Mouse (Mus musculus): ENCODE data around the gene Grip1. TPM values are rescaled to one million over a fixed set of nuclear protein-coding genes. Genes with fewer than 3 reads are reported as not detected.

The Grip1 gene
- under 1 TPM; 0.43 to 0.75 (median 0.61) TPM for total RNA-seq (2022)

GRCm38 (mm10) chr10:119453431-119454105 lies at the start of gene Grip1:
Gene Grip1, plus strand, starts transcription at chr10:119453830.
- DNase-seq (ENCODE audit: low spot score): no peak

GRCm38 (mm10) chr10:119405103-119405502 lies 48.5 kb upstream of the Grip1 start:
- no peak for DNase-seq (ENCODE audit: low spot score)

- DNase-seq (ENCODE audit: low spot score): no peak
Observed at GRCm38 (mm10) chr10:119405612-119406011, 48.0 kb upstream of the Grip1 start.

- no peak for DNase-seq (ENCODE audit: low spot score)
Observed at GRCm38 (mm10) chr10:119408327-119408726, 45.3 kb upstream of the Grip1 start.

- DNase-seq (ENCODE audit: low spot score): no peak
Observed at GRCm38 (mm10) chr10:119413238-119413637, 40.4 kb upstream of the Grip1 start.

- no peak for DNase-seq (ENCODE audit: low spot score)
Observed at GRCm38 (mm10) chr10:119415106-119415505, 38.5 kb upstream of the Grip1 start.

DNA sequence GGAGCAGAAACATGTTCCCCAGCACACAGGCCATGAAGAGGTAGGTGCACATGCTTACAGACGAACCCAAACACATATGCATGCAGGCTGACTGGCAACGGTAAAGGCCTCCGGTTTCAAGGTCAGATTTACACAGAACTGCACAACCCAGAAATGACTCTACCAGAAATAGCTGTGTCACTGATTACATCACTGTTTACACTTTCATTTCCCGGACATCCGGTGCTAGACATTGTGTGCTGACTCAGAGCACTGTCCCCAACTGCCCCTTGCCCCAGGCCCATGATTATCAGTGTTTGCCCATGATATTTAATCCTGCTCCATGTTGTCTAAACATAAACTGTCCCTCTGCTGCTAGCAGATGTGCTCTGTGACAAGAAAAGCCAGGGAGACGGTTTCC lies 32.2 kb upstream of the Grip1 start:
- no peak for DNase-seq (ENCODE audit: low spot score)

DNA sequence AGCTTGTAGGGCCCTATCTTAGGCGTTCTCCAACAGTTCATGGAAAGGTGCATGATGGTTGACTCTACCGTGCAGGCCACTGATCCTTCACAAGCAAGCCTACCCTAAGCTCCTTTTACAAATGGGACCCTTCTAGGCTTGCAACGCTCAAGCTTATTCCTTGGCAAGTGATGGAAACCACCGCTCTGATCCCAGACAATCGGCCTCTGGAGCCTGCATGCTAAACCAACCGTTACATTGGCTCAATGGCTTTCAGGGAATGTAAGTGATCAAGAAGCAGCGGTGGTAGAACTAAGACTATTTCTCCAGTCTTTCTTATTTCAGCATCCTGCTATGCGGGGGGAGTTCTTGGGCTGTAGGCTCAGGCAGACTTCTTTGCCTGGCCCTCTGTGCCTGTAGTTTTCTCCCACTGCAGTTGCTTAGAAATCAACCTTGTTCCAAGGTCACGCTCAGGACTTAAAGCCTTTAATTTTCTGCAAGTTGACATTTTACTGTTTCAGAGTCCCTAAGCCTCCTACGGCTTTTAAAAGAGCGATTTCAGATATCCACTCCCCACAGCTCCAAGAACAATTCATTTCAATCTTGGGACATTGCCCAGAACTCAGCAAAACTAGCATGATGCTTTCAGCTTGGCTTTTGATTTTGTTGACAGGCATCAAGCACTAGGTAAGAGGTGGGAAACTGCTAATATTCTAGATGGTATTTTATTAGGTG lies 29.7 kb upstream of the Grip1 start:
- DNase-seq (ENCODE audit: low spot score): no peak

DNA sequence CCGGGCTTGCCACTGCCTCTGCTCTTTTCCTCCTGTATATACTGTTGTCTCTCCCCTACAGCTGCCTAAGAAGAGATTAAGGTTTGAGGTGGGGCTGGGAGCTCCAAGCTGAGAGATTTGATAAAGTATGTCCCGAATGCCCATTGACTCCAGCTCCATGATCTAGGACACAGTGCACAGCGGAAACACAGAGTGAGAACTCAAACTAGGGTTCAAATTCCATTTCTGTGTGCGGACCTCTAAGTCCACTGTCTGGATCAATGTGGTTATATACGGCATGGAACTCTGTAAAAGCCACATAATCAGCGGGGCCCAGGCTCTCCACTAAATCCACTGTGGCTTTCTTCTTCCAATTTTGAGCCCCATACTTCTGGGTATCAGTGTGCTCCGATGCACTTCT lies 26.0 kb upstream of the Grip1 start:
- no peak for DNase-seq (ENCODE audit: low spot score)

DNA sequence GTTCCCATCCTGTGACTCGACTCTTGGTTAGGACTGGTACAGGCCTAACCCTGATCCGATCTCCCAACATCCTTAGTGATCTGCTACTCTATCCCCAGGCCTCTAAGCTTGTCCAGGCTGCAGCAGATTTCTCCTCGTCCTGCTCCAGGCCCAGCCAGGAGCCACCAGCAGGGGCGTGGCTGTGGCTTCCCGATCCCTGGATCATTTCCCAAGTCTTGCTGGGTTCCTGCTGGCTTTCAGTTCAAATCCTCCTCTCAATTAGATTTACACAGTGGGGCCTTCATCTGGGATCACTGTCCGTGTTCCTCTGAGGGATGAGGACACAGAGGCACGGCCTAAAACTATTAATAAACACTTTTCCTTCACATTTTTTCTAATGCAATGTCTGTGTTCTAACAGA lies 25.5 kb upstream of the Grip1 start:
- no peak for DNase-seq (ENCODE audit: low spot score)

- no peak for DNase-seq (ENCODE audit: low spot score)
Observed at GRCm38 (mm10) chr10:119430240-119430639, 23.4 kb upstream of the Grip1 start.

DNA sequence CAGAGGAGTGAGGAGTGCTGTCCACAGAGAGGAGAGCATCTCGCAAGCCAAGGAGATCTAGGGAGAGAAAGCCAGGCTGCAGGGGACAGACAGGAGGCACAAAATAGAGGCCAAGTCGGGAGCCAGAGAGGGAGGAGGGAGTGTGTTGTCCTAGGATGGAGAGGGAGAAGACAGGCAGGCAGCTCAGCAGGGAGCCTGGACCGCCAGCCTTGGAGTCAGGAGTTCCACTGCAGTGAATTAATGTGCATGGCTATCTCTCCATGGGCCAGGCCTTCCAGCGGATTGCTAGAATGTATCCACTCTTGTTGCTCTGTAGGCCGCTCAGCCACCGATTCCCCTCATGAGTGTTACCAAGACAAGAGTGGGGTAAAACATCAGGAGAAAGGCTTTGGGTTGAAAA lies 21.8 kb upstream of the Grip1 start:
- DNase-seq (ENCODE audit: low spot score): no peak

DNA sequence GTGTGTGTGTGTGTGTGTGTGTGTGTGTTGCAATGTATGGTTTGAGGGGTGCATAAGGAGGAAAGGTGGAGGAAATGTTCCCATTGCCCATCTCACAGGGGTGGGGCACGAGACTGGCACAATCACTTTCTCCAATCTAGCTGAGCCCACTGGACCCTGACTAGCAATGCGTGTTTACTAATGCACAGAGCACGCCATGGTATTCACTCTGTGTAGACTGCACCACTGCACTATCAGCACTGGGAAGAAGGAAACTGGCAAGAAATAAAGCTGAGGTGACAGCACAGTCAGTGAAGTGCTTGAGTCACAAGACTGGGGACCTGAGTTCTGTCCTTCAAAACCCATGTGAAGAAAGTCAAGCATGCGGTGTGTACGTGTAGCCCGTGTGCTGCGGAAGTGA lies 17.8 kb upstream of the Grip1 start:
- DNase-seq (ENCODE audit: low spot score): no peak

DNA sequence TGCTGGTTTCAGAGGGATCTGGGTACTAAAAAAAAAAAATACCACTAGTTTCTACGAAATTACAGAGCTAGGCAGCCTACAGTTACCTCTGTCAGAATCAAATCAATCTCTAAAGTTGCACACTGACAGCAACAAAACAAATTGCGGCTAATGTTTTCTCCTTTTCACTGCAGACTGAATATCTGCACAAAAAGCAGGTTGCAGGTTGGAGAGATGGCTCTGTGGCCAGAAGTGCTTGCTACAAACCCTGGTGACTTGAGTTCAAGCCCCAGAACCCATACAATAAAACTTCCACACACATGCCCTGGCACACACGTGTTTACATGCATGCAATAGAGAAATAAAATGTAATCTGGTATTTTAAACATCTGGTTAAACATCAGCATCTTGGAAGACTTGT lies 16.3 kb upstream of the Grip1 start:
- no peak for DNase-seq (ENCODE audit: low spot score)

GRCm38 (mm10) chr10:119441743-119442142 lies 11.9 kb upstream of the Grip1 start:
- DNase-seq (ENCODE audit: low spot score): no peak

GRCm38 (mm10) chr10:119447392-119447914 lies 6.2 kb upstream of the Grip1 start:
- DNase-seq (ENCODE audit: low spot score): no peak

- no peak for DNase-seq (ENCODE audit: low spot score)
Observed at GRCm38 (mm10) chr10:119447930-119448329, 5.7 kb upstream of the Grip1 start.

- no peak for DNase-seq (ENCODE audit: low spot score)
Observed at GRCm38 (mm10) chr10:119452698-119453097, 932 bp upstream of the Grip1 start.

GRCm38 (mm10) chr10:119454106-119454667 lies 557 bp downstream of the Grip1 start:
- DNase-seq (ENCODE audit: low spot score): no peak

GRCm38 (mm10) chr10:119454668-119455542 lies 1.3 kb downstream of the Grip1 start:
- no peak for DNase-seq (ENCODE audit: low spot score)

- DNase-seq (ENCODE audit: low spot score): no peak
Observed at GRCm38 (mm10) chr10:119455543-119455940, 1.9 kb downstream of the Grip1 start.

- DNase-seq (ENCODE audit: low spot score): no peak
Observed at GRCm38 (mm10) chr10:119457121-119457520, 3.5 kb downstream of the Grip1 start.
